Mouse (Mus musculus): ENCODE measurements around the gene Ptch2. TPM values are rescaled to one million over a fixed set of nuclear protein-coding genes. Genes with fewer than 3 reads are reported as not detected.

Gene Ptch2
- total RNA-seq, 1 experiment, result 28.2 TPM

- no peaks in the 10 kb centered on the region for H3K4me1 ChIP-seq (ENCODE audit: control insufficient read depth in 2 of 2, insufficient read depth in 2 of 2, low read length in 2 of 2, poor library complexity in 1 of 2)
These were observed 24.7 kb upstream of the Ptch2 start for GRCm38 (mm10) chr4:117071183-117071582.

DNA sequence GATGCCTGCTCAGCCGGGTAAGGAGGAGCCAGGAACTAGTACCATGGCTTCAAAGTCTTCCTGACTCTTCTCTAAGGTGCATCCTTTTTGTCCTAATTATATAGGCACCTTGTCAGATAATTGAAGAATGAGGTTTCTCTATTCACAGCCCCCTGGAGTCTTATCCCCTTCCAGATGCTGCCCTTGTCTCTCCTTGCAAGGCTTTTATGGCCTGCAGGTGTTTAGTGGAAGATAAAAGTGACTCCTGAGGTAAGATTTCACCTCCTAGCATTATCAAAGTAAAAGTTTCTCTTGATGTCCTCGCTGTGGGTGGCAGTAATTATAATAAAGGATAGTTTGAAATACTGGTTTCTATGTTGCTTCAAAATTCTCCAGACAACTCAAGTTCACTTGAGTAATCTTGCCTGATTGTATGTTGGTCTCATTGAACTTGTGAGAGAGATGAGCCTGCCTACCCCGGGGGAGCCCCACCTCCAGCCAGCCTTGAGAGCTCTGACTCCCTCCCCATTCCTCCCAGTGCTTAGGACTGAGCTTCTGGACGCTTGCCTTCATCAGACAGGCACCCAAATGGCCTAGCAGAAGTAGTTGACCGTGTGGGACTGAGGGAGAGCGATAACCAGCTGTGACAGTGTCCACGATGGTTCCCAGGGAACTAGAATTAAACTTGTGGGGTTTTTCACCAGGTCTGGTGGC, 7.8 kb upstream of the Ptch2 start:
- in situ Hi-C loops (cut with MboI; ENCODE audit: low sequenced_read_pairs in 2 of 2, unreplicated experiment in 2 of 2), result no loop called here

More at GRCm38 (mm10) chr4:117071183-117071582, 24.7 kb upstream of the Ptch2 start:
- Histone ChIP-seq H3K9ac (ENCODE audit: insufficient read depth, low read depth, low read length, poor library complexity, severe bottlenecking) (no peak overlapping the region), H3K27ac (ENCODE audit: insufficient read depth, low read depth, low read length, poor library complexity, severe bottlenecking) (no peak overlapping the region), H3K36me3 (ENCODE audit: control insufficient read depth, insufficient read depth, low read length, poor library complexity, severe bottlenecking) (peaks cover 41% of the 10 kb centered on the region), H3K4me3 (ENCODE audit: insufficient read depth in 1 of 2, low read depth in 1 of 2, low read length in 2 of 2, poor library complexity in 1 of 2, severe bottlenecking in 1 of 2) (no peak overlapping the region), H3K9me3 (ENCODE audit: control insufficient read depth, insufficient read depth, low read depth, low read length) (no peaks in the 10 kb centered on the region)
- in situ Hi-C loops (cut with MboI; ENCODE audit: low sequenced_read_pairs in 2 of 2, unreplicated experiment in 2 of 2), result no loop called here
- TF ChIP-seq ZC3H11A (IDR thresholded peaks at IDR 0.05; ENCODE audit: borderline replicate concordance, low read depth, low read length), result no peak
- no peak for DNase-seq (ENCODE audit: low read depth, low spot score)

DNA sequence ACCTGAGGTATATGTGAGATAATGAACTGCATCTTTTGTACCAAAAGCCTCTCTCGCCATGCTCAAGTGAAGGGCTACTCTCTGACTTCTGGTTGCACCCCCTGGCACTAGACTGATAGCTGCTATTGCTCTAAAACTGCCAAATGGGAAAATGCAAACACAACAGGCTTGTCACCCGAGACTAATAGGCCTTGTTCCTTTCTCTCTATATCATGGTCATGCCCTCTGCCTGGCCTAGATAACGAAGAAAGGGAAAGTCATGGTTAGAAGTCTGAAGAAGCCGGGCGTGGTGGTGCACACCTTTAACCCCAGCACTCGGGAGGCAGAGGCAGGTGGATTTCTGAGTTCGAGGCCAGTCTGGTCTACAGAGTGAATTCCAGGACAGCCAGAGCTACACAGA, 5.3 kb upstream of the Ptch2 start:
- H3K4me3 ChIP-seq (ENCODE audit: insufficient read depth in 1 of 2, low read depth in 1 of 2, low read length in 2 of 2, poor library complexity in 1 of 2, severe bottlenecking in 1 of 2), result no peak overlapping the region
- no peaks in the 10 kb centered on the region for H3K9me3 ChIP-seq (ENCODE audit: control insufficient read depth, insufficient read depth, low read depth, low read length)
- no peak for DNase-seq (ENCODE audit: low read depth, low spot score)
- in situ Hi-C loops (cut with MboI; ENCODE audit: low sequenced_read_pairs in 2 of 2, unreplicated experiment in 2 of 2), result no loop called here
- H3K36me3 ChIP-seq (ENCODE audit: control insufficient read depth, insufficient read depth, low read length, poor library complexity, severe bottlenecking), result peaks cover 5% of the 10 kb centered on the region
- H3K9ac ChIP-seq (ENCODE audit: insufficient read depth, low read depth, low read length, poor library complexity, severe bottlenecking), result no peak overlapping the region
- H3K27ac ChIP-seq (ENCODE audit: insufficient read depth, low read depth, low read length, poor library complexity, severe bottlenecking), result no peak overlapping the region
- TF ChIP-seq HCFC1 (IDR thresholded peaks at IDR 0.05; ENCODE audit: borderline replicate concordance, insufficient read depth, low read length) (no peak), CHD2 (IDR thresholded peaks at IDR 0.05; ENCODE audit: low read depth, low read length) (no peak), ZC3H11A (IDR thresholded peaks at IDR 0.05; ENCODE audit: borderline replicate concordance, low read depth, low read length) (no peak), MAFK (IDR thresholded peaks at IDR 0.05; ENCODE audit: insufficient read depth, low read depth, low read length) (no peak), ZNF384 (IDR thresholded peaks at IDR 0.05; ENCODE audit: low read depth, low read length) (no peak)
- peaks cover 3 to 13% of the 10 kb centered on the region in 2 experiments; a peak in 3 of 4 replicates for H3K4me1 ChIP-seq (ENCODE audit: control insufficient read depth in 2 of 2, insufficient read depth in 2 of 2, low read length in 2 of 2, poor library complexity in 1 of 2)

More for the DNA sequence above, 7.8 kb upstream of the Ptch2 start:
- Histone ChIP-seq H3K4me1 (ENCODE audit: control insufficient read depth in 2 of 2, insufficient read depth in 2 of 2, low read length in 2 of 2, poor library complexity in 1 of 2) (peaks cover 3 to 13% of the 10 kb centered on the region in 2 experiments; a peak in 3 of 4 replicates), H3K9me3 (ENCODE audit: control insufficient read depth, insufficient read depth, low read depth, low read length) (no peaks in the 10 kb centered on the region), H3K9ac (ENCODE audit: insufficient read depth, low read depth, low read length, poor library complexity, severe bottlenecking) (no peak overlapping the region), H3K36me3 (ENCODE audit: control insufficient read depth, insufficient read depth, low read length, poor library complexity, severe bottlenecking) (peaks cover 8% of the 10 kb centered on the region), H3K27ac (ENCODE audit: insufficient read depth, low read depth, low read length, poor library complexity, severe bottlenecking) (no peak overlapping the region), H3K4me3 (ENCODE audit: insufficient read depth in 1 of 2, low read depth in 1 of 2, low read length in 2 of 2, poor library complexity in 1 of 2, severe bottlenecking in 1 of 2) (no peak overlapping the region)
- no peak for DNase-seq (ENCODE audit: low read depth, low spot score)
- TF ChIP-seq CHD2 (IDR thresholded peaks at IDR 0.05; ENCODE audit: low read depth, low read length) (no peak), ZNF384 (IDR thresholded peaks at IDR 0.05; ENCODE audit: low read depth, low read length) (no peak), MAFK (IDR thresholded peaks at IDR 0.05; ENCODE audit: insufficient read depth, low read depth, low read length) (no peak), ZC3H11A (IDR thresholded peaks at IDR 0.05; ENCODE audit: borderline replicate concordance, low read depth, low read length) (no peak), HCFC1 (IDR thresholded peaks at IDR 0.05; ENCODE audit: borderline replicate concordance, insufficient read depth, low read length) (no peak)

- TF ChIP-seq MAFK (IDR thresholded peaks at IDR 0.05; ENCODE audit: insufficient read depth, low read depth, low read length), result no peak
- in situ Hi-C loops (cut with MboI; ENCODE audit: low sequenced_read_pairs in 2 of 2, unreplicated experiment in 2 of 2), result no loop called here
- no peak for DNase-seq (ENCODE audit: low read depth, low spot score)
- Histone ChIP-seq H3K9me3 (ENCODE audit: control insufficient read depth, insufficient read depth, low read depth, low read length) (no peaks in the 10 kb centered on the region), H3K4me1 (ENCODE audit: control insufficient read depth in 2 of 2, insufficient read depth in 2 of 2, low read length in 2 of 2, poor library complexity in 1 of 2) (peaks cover 6 to 20% of the 10 kb centered on the region in 2 experiments), H3K27ac (ENCODE audit: insufficient read depth, low read depth, low read length, poor library complexity, severe bottlenecking) (no peak overlapping the region), H3K36me3 (ENCODE audit: control insufficient read depth, insufficient read depth, low read length, poor library complexity, severe bottlenecking) (peaks cover 4% of the 10 kb centered on the region; the same call in 1 of the 2 replicates), H3K9ac (ENCODE audit: insufficient read depth, low read depth, low read length, poor library complexity, severe bottlenecking) (no peak overlapping the region), H3K4me3 (ENCODE audit: insufficient read depth in 1 of 2, low read depth in 1 of 2, low read length in 2 of 2, poor library complexity in 1 of 2, severe bottlenecking in 1 of 2) (no peak overlapping the region)
These were observed 1.1 kb upstream of the Ptch2 start for GRCm38 (mm10) chr4:117094626-117095361.
